ENCODE assay signal across 8 mouse cellular contexts in genomic region chr4:55530731-55531095, GRCm38 (mm10). TPM values are rescaled to one million over a fixed set of nuclear protein-coding genes. Genes with fewer than 3 reads are reported as not detected.
A peak's percentile ranks its signal among the peaks of the same experiment; 100 is the strongest.
DNase-seq lines count a peak whose midpoint lies in the region; ATAC-seq and TF ChIP-seq lines count a peak whose summit lies in the region.

No protein-coding gene starts in this region.

- H3K27ac ChIP-seq in heart, embryonic 10.5 days = peak overlapping the region; percentile 96; the same call in 1 of the 2 replicates
- no peak overlapping the region for H3K27ac ChIP-seq in forebrain, postnatal 0 days (ENCODE audit: low read depth, low read length)
- H3K27ac ChIP-seq in liver, embryonic 13.5 days = no peak overlapping the region
- no peak overlapping the region for H3K27ac ChIP-seq in olfactory bulb, adult 2 months (ENCODE audit: insufficient read depth, low read depth, low read length)

- H3K36me3 ChIP-seq in heart, embryonic 10.5 days = no peaks in the 10 kb centered on the region
- H3K36me3 ChIP-seq in E14TG2a.4 (ENCODE audit: insufficient read depth, low read length) = peaks cover 50% of the 10 kb centered on the region
- H3K36me3 ChIP-seq in forebrain, postnatal 0 days (ENCODE audit: insufficient read depth) = no peaks in the 10 kb centered on the region
- H3K36me3 ChIP-seq in liver, embryonic 13.5 days = no peaks in the 10 kb centered on the region

- peak overlapping the region; percentile 77 for H3K4me3 ChIP-seq in heart, embryonic 10.5 days
- H3K4me3 ChIP-seq in E14TG2a.4 (replicated peaks; ENCODE audit: low read length) = peak overlapping the region; percentile 93
- peak overlapping the region; percentile 68 for H3K4me3 ChIP-seq in forebrain, postnatal 0 days (ENCODE audit: low read depth, low read length)
- peak overlapping the region; percentile 60 for H3K4me3 ChIP-seq in liver, embryonic 13.5 days (replicated peaks)
- H3K4me3 ChIP-seq in olfactory bulb, adult 2 months (ENCODE audit: insufficient read depth, low read depth, low read length) = peak overlapping the region; percentile 64

- no peak for TF ChIP-seq POLR2A in olfactory bulb, adult 2 months (IDR thresholded peaks at IDR 0.05; ENCODE audit: insufficient read depth, low read depth, low read length)

- ATAC-seq in forebrain, postnatal 0 days = no peak
- no peak for ATAC-seq in liver, embryonic 13.5 days (ENCODE audit: low read depth)

- no peak for TF ChIP-seq CTCF in E14TG2a.4 (conservative IDR thresholded peaks at IDR 0.05; ENCODE audit: low read length)
- no peak for TF ChIP-seq CTCF in forebrain, postnatal 0 days (IDR thresholded peaks at IDR 0.05; ENCODE audit: low read depth)
- TF ChIP-seq CTCF in olfactory bulb, adult 2 months (IDR thresholded peaks at IDR 0.05; ENCODE audit: insufficient read depth, low read depth, low read length) = no peak

- peak overlapping the region; percentile 18; the same call in 1 of the 2 replicates for H3K9ac ChIP-seq in forebrain, postnatal 0 days
- no peak overlapping the region for H3K9ac ChIP-seq in liver, embryonic 13.5 days

- no peaks in the 10 kb centered on the region for H3K9me3 ChIP-seq in heart, embryonic 10.5 days
- H3K9me3 ChIP-seq in E14TG2a.4 (ENCODE audit: low read length) = no peaks in the 10 kb centered on the region
- no peaks in the 10 kb centered on the region for H3K9me3 ChIP-seq in forebrain, postnatal 0 days (ENCODE audit: low read length)
- H3K9me3 ChIP-seq in liver, embryonic 13.5 days (replicated peaks) = no peaks in the 10 kb centered on the region

- H3K4me1 ChIP-seq in heart, embryonic 10.5 days = peaks cover 27% of the 10 kb centered on the region
- H3K4me1 ChIP-seq in E14TG2a.4 (replicated peaks; ENCODE audit: low read depth, low read length) = peaks cover 53% of the 10 kb centered on the region
- H3K4me1 ChIP-seq in forebrain, postnatal 0 days (ENCODE audit: insufficient read depth) = peaks cover 3% of the 10 kb centered on the region; the same call in 1 of the 2 replicates
- peaks cover 22% of the 10 kb centered on the region for H3K4me1 ChIP-seq in liver, embryonic 13.5 days (replicated peaks)
- peaks cover 24% of the 10 kb centered on the region for H3K4me1 ChIP-seq in olfactory bulb, adult 2 months (ENCODE audit: control insufficient read depth, insufficient read depth, low read length)

- peaks cover 21% of the 10 kb centered on the region for H3K27me3 ChIP-seq in heart, embryonic 10.5 days (ENCODE audit: insufficient read depth, poor library complexity, severe bottlenecking)
- H3K27me3 ChIP-seq in E14TG2a.4 (ENCODE audit: insufficient read depth, low read length) = 0 out of 2 replicates have a peak, but pooled peaks cover 6% of the 10 kb centered on the region
- H3K27me3 ChIP-seq in forebrain, postnatal 0 days (ENCODE audit: insufficient read depth, low read length) = peaks cover 22% of the 10 kb centered on the region
- H3K27me3 ChIP-seq in liver, embryonic 13.5 days = peaks cover 74% of the 10 kb centered on the region

- H3K4me2 ChIP-seq in forebrain, postnatal 0 days (ENCODE audit: low read depth) = peak overlapping the region; percentile 87
- peak overlapping the region; percentile 79 for H3K4me2 ChIP-seq in liver, embryonic 13.5 days

- under 1% methylated on average over 20 of the region's 20 CpGs for WGBS in heart, embryonic 10.5 days
- under 1% methylated on average over 20 of the region's 20 CpGs for WGBS in forebrain, postnatal 0 days
- 1% methylated on average over 20 of the region's 20 CpGs for WGBS in liver, embryonic 13.5 days (ENCODE audit: insufficient replicate concordance)
- 2% methylated on average over 20 of the region's 20 CpGs for WGBS in olfactory bulb, adult 2 months

- DNase-seq in heart, embryonic 10.5 days (ENCODE audit: low spot score) = peak; percentile 78
- DNase-seq in heart, adult 8-10 months (ENCODE audit: low spot score) = no peak
- no peak for DNase-seq in forebrain, postnatal 0 days
- DNase-seq in liver, embryonic 13.5 days = no peak
- no peak for DNase-seq in urinary bladder, adult 2 months (ENCODE audit: low spot score)
- no peak for DNase-seq in frontal cortex, postnatal 36 days (ENCODE audit: low spot score in 2 of 2)

RNA-seq across cellular contexts. Expression of gene Klf4, which starts 1.6 kb away (rescaled TPM):
- 2.1 TPM in 2 replicates for polyA plus RNA-seq in heart, embryonic 10.5 days (2016; fragmentation: Nextera tagmentation; extraction: Ambion mirVana)
- 10 to 100 TPM; 21.7 to 39.9 (median 27.1) TPM for total RNA-seq in heart, adult 8-10 months (2022)
- 2.8 and 10.3 TPM in 2 replicates for total RNA-seq in forebrain, postnatal 0 days (2014; rRNA removed)
- polyA plus RNA-seq in forebrain, postnatal 0 days (2015; fragmentation: Nextera tagmentation; extraction: Ambion mirVana) = 3.3 and 3.4 TPM in 2 replicates
- polyA plus RNA-seq in liver, embryonic 13.5 days (2015; fragmentation: Nextera tagmentation; extraction: Ambion mirVana) = 0.55 and 0.56 TPM in 2 replicates
- not detected in 2 replicates for polyA plus RNA-seq in olfactory bulb, adult 2 months (2012; ENCODE audit: insufficient read depth, insufficient read length, low replicate concordance, missing spikeins)
- 51.6 and 59.8 TPM in 2 replicates for polyA plus RNA-seq in urinary bladder, adult 2 months (2012; rRNA removed)

Comparison
In these comparisons a context has a peak if more than half of its experiments do, and no peak if none do; other contexts are left out.
1. RNA of gene Klf4, which starts 1.6 kb away (polyA plus RNA-seq): 51.6 to 59.8 TPM in urinary bladder, adult 2 months; 3.3 to 3.4 TPM in forebrain, postnatal 0 days, 2.1 TPM in heart, embryonic 10.5 days, 0.55 to 0.56 TPM in liver, embryonic 13.5 days and not detected in olfactory bulb, adult 2 months; every median in the first group is over 10 times any median in the second.
2. Peak in every context shown above with its lines, with median percentiles within 50 percentile points of each other: H3K4me3 ChIP-seq.